Mouse (Mus musculus): Measurements from ENCODE around the gene Map3k9.
A peak's percentile ranks its signal among the peaks of the same experiment; 100 is the strongest.

Map3k9 gene

DNA sequence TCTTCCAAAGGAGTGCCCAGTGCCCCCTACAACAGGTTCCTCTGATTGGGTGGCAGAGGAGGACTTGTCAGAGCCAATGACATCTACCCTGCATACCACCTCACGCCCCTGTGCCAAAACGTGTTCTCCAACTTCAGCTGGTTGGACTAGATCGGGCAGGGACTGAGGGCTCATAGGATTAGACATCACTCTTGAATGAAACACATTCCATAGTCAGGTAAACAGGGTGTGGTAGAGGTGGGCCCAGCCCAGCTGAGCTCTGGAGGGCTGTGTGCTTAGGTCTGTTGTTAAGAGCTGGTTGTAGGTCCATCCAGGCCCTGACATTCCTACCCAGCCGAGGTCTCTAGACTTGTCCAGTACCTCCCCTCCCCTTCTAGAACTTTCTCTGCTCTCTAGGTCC, 68.4 kb downstream of the Map3k9 start:
- no peak for DNase-seq (ENCODE audit: low read depth, low spot score)

DNA sequence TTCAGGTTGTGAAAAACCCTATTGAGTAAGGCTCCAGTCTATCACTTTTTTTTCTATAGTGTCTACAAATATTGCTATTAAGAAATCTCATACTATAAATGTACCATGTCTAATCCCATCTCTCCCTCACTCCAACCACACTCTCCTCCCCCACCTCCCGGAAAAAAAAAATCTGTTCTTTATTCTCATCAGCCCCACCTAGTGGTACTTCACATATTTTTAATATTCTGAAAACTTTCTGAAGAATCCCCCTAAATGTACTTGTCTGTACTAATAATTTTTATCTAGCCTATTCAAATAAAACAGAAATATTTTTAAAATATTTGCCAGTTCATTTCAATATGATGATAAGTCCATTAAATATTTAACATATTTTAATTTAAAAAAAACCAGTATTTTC, 78.1 kb downstream of the Map3k9 start:
- no peak for DNase-seq (ENCODE audit: low read depth, low spot score)

DNA sequence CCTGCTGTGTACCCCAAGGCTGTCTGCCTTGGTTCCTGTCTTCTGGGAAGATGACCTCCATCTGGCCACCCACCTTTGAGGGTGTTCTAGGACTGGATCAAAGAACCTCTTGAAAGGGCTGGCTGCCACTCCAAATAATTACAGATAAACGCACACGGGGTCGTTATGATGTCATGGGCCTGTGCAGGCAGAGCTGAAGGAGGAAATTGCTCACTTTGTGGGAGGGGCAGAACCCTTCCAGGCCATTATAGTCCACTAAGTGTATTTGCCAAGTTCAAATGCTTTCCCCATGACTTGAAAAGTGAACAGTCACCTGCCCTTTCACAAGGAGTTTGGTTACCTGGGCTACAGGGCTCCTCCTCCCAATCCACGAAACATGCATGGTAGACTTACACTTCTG, 83.0 kb downstream of the Map3k9 start:
- no peak for DNase-seq (ENCODE audit: low read depth, low spot score)

DNA sequence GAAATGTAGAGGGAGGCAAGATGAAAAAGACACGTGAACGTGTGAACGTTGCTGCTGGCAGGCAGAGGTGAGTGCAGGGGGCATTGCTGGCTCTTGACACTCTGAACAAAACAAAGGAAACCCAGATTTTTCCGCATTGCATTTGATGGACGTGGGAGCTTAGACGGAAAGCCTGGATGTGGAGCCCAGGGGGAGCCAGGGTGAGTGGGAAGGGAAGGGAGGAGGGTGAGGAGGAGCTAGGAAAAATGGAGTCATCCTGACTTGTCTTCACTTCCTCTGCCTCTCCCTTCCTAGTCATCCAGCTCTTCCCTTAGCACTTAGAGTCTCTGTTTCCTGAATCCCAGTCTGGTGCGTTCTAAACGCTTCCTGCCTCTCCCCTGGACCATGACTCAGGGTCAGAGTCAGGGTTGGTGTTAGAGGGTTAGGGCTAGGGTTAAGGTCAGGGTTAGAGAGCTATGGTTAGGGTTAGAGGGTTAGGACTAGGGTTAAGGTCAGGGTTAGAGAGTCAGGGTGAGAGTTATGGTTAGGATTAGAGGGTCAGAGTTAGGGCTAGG, 89.7 kb downstream of the Map3k9 start:
- DNase-seq (ENCODE audit: low read depth, low spot score) = peak; percentile 9

DNA sequence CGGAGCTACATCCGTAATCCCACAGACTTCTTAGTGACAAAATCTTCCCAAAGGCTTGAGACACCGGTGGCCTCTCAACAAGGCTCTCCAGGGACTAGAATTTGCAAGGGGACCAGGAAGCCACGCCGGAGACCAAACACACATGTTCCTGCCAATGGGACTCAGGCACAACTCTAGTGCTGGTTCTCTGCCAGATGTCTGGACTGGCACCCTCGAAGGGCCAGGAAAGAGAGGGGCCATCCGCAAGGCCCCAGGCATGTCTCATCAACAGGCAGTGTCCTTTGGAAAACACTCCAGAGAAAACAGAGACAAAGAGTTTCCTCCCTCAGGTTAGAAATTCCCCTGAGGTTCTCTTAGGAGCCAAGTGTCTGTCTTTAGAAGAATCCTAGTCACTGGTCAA, 90.2 kb downstream of the Map3k9 start:
- no peak for DNase-seq (ENCODE audit: low read depth, low spot score)

DNA sequence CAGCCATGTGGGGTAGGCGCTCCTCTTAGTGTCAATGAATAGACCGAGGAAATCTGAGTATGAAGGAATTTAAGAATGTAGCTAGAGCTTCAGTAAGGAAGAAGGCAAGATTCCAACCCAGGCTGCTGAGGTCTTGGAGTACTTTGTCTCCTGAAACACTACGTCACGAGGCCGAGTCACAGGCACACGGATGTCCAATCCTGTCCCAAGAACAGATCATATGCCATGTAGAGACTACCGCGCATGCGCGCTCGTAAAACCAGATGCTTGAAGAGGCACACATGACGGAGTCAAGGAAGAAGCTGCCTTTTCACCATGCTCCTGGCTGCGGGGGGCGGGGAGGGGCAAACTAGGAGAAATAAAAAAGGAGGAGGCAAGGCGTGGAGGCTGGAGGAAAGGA, 90.9 kb downstream of the Map3k9 start:
- DNase-seq (ENCODE audit: low read depth, low spot score) = no peak

DNA sequence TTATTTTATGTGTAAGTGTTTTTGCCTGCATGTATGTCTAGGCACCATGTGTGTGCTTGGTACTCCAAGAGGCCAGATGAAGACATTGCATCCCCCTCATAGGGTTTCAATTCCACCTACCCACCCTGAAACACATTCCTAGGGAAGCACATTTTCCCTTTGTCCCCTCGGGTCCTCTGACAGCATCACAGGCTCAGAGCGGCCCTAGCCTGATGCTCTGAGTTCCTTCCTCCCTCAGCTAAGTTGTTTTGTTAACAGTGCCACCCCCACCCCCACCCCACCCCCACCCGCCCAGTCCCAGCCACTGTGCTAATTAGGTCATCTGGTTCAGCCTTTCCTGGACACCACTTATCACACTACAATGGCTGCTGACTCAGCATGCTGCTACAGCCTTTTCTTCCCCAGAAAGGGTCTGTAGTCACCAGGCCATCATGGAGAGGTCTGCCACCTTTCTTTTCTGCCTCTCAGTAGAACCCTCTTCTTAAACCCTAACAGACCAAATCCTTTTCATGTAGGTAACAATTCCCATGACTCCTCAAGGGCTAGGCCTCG, 91.4 kb downstream of the Map3k9 start:
- DNase-seq (ENCODE audit: low read depth, low spot score) = peak; percentile 11

DNA sequence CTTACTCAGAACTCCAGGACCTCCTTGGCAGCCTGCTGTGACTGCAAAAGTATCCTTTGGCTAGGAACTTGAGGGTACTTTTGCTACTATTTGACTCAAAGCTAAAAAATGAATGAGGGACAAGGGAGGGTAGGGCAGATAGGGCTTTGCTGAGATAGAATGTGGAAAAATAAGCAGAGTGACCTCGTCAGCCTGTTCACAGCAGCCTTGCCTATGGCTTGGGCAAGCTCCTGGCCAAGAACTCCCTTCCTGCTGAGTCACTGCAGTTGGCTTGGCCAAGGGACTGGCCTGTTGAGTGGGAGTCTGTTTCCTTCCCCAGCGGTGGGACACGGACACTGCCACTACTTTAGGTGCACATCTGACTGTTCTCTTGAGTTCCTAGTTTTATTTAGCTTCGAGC, 92.4 kb downstream of the Map3k9 start:
- no peak for DNase-seq (ENCODE audit: low read depth, low spot score)

DNA sequence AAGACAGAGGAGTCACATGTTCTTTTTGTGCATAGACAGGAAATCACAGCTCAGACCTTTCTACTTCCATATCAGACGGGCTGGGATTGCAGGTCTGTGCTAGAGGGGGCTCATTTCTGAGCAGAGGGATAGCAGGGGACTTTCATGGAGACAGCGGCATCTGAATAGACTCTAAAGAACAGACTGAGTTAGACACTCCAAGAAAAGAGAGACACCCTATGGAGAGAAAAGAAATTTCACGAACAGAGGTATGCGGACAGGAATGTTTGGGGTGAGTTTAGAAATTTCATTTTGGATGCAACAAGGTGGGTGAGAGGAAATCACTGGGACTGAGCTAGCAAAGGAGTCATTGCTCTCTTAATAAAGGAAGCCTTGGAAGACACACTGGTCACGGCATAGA, 93.1 kb downstream of the Map3k9 start:
- no peak for DNase-seq (ENCODE audit: low read depth, low spot score)

DNA sequence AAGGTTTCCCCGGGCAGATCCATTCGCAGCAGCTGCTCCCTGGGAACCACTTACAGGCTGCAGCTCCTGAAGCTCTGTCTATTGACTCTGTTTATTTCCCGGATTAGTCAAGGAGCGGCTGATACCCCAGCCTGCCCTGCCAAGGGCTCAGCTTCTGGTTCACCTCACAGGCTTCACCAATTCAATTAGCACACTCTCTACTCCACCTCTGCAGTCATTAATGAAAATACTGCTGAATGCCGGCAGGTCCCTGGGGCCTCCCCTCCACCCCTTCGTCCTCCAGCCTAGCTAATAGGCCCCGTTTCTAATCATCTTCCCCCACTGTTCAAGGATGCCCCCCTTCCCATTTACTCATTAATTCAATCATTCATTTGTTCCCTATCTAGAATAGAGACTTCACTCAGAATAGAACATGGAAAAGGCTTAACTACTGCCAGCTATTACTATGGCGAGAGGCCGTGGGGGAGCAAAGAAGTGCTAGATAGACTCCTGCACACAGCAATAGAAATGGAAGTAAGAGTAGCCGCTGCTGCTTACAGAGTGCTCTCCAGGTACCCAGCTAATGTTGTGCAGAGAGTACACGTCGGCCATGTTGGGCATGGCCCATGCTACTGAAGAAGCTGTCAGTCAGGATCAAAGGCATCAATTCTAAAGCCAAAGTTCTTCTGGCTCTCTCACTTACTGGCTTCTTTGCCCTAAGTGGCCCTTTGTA, 94.4 kb downstream of the Map3k9 start:
- DNase-seq (ENCODE audit: low read depth, low spot score) = no peak

DNA sequence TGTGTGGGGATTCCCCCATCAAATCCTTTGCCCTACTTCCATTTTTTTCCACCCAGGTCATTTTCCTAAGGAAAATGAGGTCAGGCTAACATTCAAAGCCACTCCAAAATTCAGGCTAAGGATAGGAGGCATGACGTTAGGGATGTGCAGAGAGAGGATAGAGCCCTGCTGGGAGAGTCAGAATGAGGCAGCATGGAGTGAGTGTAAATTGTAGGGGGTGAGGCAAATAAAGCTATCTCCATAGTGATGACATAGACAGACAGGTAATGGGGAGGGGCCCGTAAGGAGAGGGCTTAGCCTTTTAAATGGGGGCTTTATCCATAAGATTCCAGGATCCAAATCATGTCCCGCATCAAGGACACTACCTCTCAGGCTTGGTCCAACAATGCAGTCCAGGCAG, 95.0 kb downstream of the Map3k9 start:
- no peak for DNase-seq (ENCODE audit: low read depth, low spot score)

DNA sequence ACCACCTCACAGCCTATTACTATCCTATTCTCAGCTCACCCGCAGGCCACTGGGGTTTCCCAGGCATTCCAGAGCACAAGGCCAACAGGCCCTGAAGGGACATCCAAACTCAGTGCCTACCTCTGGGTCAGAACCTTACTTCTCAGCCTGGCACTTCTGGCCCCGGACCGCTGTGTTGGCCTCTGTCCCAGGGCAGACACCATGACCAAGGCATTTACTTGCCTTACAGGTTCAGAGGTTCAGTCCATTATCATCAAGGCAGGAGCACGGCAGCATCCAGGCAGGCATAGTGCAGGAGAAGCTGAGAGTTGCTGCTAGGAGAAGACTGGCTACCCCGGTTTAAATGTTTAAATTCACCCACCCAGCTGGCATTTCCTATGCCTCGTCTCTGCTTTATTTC, 96.9 kb downstream of the Map3k9 start:
- no peak for DNase-seq (ENCODE audit: low read depth, low spot score)

DNA sequence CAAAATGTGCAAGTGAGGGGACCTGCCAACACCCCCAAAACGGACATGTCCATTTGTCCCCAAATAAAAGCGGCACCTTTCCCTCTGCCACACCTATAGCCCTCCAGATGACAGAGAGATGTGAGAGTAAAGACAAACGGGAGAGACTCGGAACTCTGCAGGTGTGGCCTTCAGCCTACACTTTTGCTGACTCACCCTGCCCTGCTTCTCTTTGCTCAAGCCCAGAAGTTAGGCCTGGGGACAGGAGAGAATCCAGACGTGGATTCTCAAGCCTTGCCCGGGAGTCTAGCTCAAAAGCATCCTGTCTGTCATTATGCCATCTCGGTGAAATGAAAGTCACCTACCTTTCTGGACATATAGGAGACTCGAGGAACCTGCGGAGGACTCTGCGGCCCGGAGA, 97.6 kb downstream of the Map3k9 start:
- DNase-seq (ENCODE audit: low read depth, low spot score) = peak; percentile 27

DNA sequence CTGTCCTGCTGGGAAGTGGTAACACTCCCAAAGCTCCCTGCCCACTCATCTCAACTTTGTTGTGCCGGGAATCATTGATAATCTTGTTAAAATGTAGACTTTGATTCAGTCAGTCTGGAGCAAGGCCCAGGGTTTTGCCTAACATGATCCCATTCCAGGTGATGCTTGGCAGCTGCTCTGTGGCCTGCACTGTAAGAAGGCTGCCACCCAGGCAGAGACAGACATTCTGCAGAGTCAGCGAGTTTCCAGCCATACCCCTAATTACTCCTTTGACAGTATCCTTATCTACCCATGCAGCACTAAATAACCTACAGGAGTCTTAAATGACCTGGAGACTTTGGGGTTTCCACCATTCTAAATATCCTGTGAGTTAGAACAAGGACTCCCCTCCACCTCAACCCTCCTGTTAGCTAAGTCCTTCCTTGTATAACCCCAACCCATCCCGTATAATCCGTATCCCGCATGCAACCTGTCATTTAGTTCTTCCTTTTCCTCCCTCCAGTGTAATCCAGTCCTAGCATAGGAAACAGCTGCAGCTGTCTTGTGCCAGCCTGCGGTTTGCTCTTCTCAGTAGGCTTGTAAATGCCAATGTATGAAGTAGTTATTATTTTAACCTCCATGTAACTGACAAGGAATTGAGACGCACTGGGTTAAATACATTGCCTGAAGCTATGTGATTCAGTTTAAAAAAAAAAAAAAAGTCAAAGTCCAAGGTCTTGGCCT, 101.0 kb downstream of the Map3k9 start:
- DNase-seq (ENCODE audit: low read depth, low spot score) = no peak

DNA sequence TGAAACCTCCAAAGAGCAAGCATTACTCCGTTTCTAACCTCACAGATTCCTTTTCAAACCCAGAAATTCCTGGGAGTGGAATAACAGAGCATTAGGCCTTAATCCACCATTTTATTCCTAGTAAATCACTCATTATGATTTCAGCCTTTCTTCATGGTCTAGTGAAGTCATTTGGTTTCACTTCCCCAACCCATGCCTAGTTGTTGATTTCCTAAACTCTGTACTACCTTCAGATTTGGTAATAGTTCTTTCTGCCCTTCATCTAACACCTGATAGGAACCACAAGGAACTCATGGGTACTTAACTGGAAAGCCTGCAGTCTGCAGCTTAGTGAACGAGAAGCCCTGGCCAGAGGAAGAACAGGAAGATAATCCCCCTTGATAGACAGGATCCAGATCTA, 105.4 kb downstream of the Map3k9 start:
- DNase-seq (ENCODE audit: low read depth, low spot score) = no peak

All from ES-CJ7 (cell line).